ENCODE assay signal across 14 mouse cellular contexts in the genomic region with DNA sequence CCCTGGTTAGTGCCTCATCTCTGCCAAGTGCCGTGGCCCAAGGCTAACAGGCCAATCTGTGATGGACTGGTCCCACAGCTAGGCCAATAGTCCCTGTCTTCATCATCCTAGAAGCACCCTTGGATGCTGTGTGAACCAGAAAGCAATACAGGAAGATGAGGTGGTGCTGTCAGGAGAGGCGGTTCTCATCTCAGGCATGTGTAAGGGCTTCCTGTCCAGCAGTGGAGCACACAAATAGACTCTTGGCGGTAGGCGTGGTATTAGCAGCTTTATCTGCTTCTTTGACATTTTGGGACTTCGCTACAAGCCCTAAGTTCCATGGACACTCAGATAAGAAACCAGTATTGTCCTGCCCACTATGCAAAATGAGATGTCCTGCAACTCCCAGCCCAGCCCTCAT.
"Had no signal": no experiment of that assay in that cellular context is flagged by ENCODE, and none has a peak within 500 bp of the region (broad histone marks: within the 10 kb centered on the region; RNA-seq: fewer than 3 reads in every experiment).

No protein-coding gene starts in this region.

- H3K9me3 ChIP-seq: limb, embryonic 15.5 days; liver, embryonic 12.5 days; midbrain, embryonic 12.5 days; neural tube, embryonic 13.5 days; stomach, embryonic 15.5 days had no signal

- ATAC-seq: liver, embryonic 12.5 days; midbrain, embryonic 16.5 days had no signal

- H3K4me2 ChIP-seq: limb, embryonic 15.5 days; liver, embryonic 12.5 days; lung, embryonic 14.5 days; midbrain, embryonic 12.5 days; neural tube, embryonic 13.5 days; stomach, embryonic 15.5 days had no signal

- H3K9ac ChIP-seq: limb, embryonic 15.5 days; liver, embryonic 12.5 days; lung, embryonic 14.5 days; midbrain, embryonic 12.5 days; neural tube, embryonic 13.5 days; stomach, embryonic 15.5 days had no signal

- DNase-seq: kidney, postnatal 36 days; layer of hippocampus, adult 9-11 months; layer of hippocampus, postnatal 36 days; lung, embryonic 14.5 days; lung, postnatal 10 days; lung, postnatal 4 days; right cerebral cortex, postnatal 14 days had no signal

- H3K4me3 ChIP-seq: limb, embryonic 15.5 days; liver, embryonic 12.5 days; midbrain, embryonic 12.5 days; neural tube, embryonic 13.5 days; stomach, embryonic 15.5 days had no signal

- H3K36me3 ChIP-seq: limb, embryonic 15.5 days; liver, embryonic 12.5 days; midbrain, embryonic 12.5 days; neural tube, embryonic 13.5 days; stomach, embryonic 15.5 days had no signal

- H3K27ac ChIP-seq: kidney, postnatal 0 days; limb, embryonic 15.5 days; liver, embryonic 12.5 days; midbrain, embryonic 12.5 days; neural tube, embryonic 13.5 days; stomach, embryonic 15.5 days had no signal
